Mouse (Mus musculus): ENCODE measurements around the gene Serp2. TPM values are rescaled to one million over a fixed set of nuclear protein-coding genes. Genes with fewer than 3 reads are reported as not detected.
A peak's percentile ranks its signal among the peaks of the same experiment; 100 is the strongest.
"Not testable (repeated sequence)": the region's sequence is repeated elsewhere in the genome, so short reads cannot be mapped to it uniquely, and the experiment has no call there.

The Serp2 gene
- polyA plus RNA-seq, 1 experiment from 2014 or later = 25.3 TPM

- peaks cover 22% of the 10 kb centered on the region for H3K4me1 ChIP-seq
- H3K4me3 ChIP-seq = no peak overlapping the region
- H3K9me3 ChIP-seq = no peaks in the 10 kb centered on the region
- H3K36me3 ChIP-seq = no peaks in the 10 kb centered on the region
- no peak for DNase-seq (ENCODE audit: low spot score)
- H3K27ac ChIP-seq = no peak overlapping the region
- 79% methylated on average over 4 of the region's 4 CpGs for whole genome bisulfite sequencing
- H3K27me3 ChIP-seq (ENCODE audit: insufficient read depth, poor library complexity, severe bottlenecking) = no peaks in the 10 kb centered on the region
Observed at GRCm38 (mm10) chr14:76566193-76566592, 9.5 kb upstream of the Serp2 start.

- Histone ChIP-seq H3K36me3 (no peaks in the 10 kb centered on the region), H3K4me1 (peaks cover 54% of the 10 kb centered on the region), H3K4me3 (no peak overlapping the region), H3K9me3 (no peaks in the 10 kb centered on the region), H3K27me3 (ENCODE audit: insufficient read depth, poor library complexity, severe bottlenecking) (peaks cover 3% of the 10 kb centered on the region; the same call in 1 of the 2 replicates), H3K27ac (no peak overlapping the region)
- no peak for DNase-seq (ENCODE audit: low spot score)
- WGBS = 86% methylated on average over 2 of the region's 2 CpGs
Observed at GRCm38 (mm10) chr14:76559208-76559607, 2.5 kb upstream of the Serp2 start.

- H3K9me3 ChIP-seq; H3K36me3 ChIP-seq; H3K27me3 ChIP-seq (ENCODE audit: insufficient read depth, poor library complexity, severe bottlenecking); H3K4me3 ChIP-seq; H3K27ac ChIP-seq; DNase-seq (ENCODE audit: low spot score): not testable (repeated sequence)
- WGBS = 41% methylated on average over 8 of the region's 8 CpGs
- H3K4me1 ChIP-seq = peaks cover 54% of the 10 kb centered on the region
Observed at GRCm38 (mm10) chr14:76558171-76558570, 1.5 kb upstream of the Serp2 start.

- DNase-seq (ENCODE audit: low spot score) = no peak
- 2% methylated on average over 66 of the region's 67 CpGs for WGBS
- H3K9me3 ChIP-seq = no peaks in the 10 kb centered on the region
- H3K27me3 ChIP-seq (ENCODE audit: insufficient read depth, poor library complexity, severe bottlenecking) = peaks cover 3% of the 10 kb centered on the region; the same call in 1 of the 2 replicates
- peak overlapping the region; percentile 73 for H3K4me3 ChIP-seq
- H3K4me1 ChIP-seq = peaks cover 46% of the 10 kb centered on the region
- H3K36me3 ChIP-seq = no peaks in the 10 kb centered on the region
- H3K27ac ChIP-seq = peak overlapping the region; percentile 93
Observed at GRCm38 (mm10) chr14:76556031-76556851, 448 bp downstream of the Serp2 start.

GRCm38 (mm10) chr14:76555263-76556030, 1.2 kb downstream of the Serp2 start:
- peaks cover 3% of the 10 kb centered on the region; the same call in 1 of the 2 replicates for H3K27me3 ChIP-seq (ENCODE audit: insufficient read depth, poor library complexity, severe bottlenecking)
- H3K4me1 ChIP-seq = peaks cover 38% of the 10 kb centered on the region
- H3K4me3 ChIP-seq = peak overlapping the region; percentile 73
- no peaks in the 10 kb centered on the region for H3K36me3 ChIP-seq
- 68% methylated on average over 18 of the region's 18 CpGs for WGBS
- H3K9me3 ChIP-seq = no peaks in the 10 kb centered on the region
- H3K27ac ChIP-seq = peak overlapping the region; percentile 93
- no peak for DNase-seq (ENCODE audit: low spot score)

GRCm38 (mm10) chr14:76544136-76544535, 12.6 kb downstream of the Serp2 start:
- DNase-seq (ENCODE audit: low spot score) = no peak
- Histone ChIP-seq H3K4me1 (peaks cover 37% of the 10 kb centered on the region), H3K4me3 (no peak overlapping the region), H3K27me3 (ENCODE audit: insufficient read depth, poor library complexity, severe bottlenecking) (no peaks in the 10 kb centered on the region), H3K36me3 (no peaks in the 10 kb centered on the region), H3K9me3 (no peaks in the 10 kb centered on the region), H3K27ac (no peak overlapping the region; the same call in 1 of the 2 replicates)
- 59% methylated on average over 6 of the region's 6 CpGs for WGBS

GRCm38 (mm10) chr14:76541341-76541740, 15.3 kb downstream of the Serp2 start:
- no peak for DNase-seq (ENCODE audit: low spot score)
- H3K4me3 ChIP-seq = no peak overlapping the region
- peaks cover 48% of the 10 kb centered on the region for H3K4me1 ChIP-seq
- H3K27me3 ChIP-seq (ENCODE audit: insufficient read depth, poor library complexity, severe bottlenecking) = no peaks in the 10 kb centered on the region
- WGBS = 27% methylated on average over 2 of the region's 2 CpGs
- no peaks in the 10 kb centered on the region for H3K36me3 ChIP-seq
- H3K9me3 ChIP-seq = no peaks in the 10 kb centered on the region
- peak overlapping the region; percentile 81 for H3K27ac ChIP-seq

- no peaks in the 10 kb centered on the region for H3K27me3 ChIP-seq (ENCODE audit: insufficient read depth, poor library complexity, severe bottlenecking)
- DNase-seq (ENCODE audit: low spot score) = no peak
- H3K4me1 ChIP-seq = peaks cover 51% of the 10 kb centered on the region
- peak overlapping the region; percentile 81; the same call in 1 of the 2 replicates for H3K27ac ChIP-seq
- WGBS = 90% methylated on average over 5 of the region's 5 CpGs
- H3K36me3 ChIP-seq = no peaks in the 10 kb centered on the region
- H3K9me3 ChIP-seq = no peaks in the 10 kb centered on the region
- no peak overlapping the region for H3K4me3 ChIP-seq
Observed at GRCm38 (mm10) chr14:76540005-76540670, 16.6 kb downstream of the Serp2 start.

GRCm38 (mm10) chr14:76536921-76537320, 19.8 kb downstream of the Serp2 start:
- peak overlapping the region; percentile 48 for H3K27ac ChIP-seq
- no peaks in the 10 kb centered on the region for H3K36me3 ChIP-seq
- no peak for DNase-seq (ENCODE audit: low spot score)
- no peaks in the 10 kb centered on the region for H3K27me3 ChIP-seq (ENCODE audit: insufficient read depth, poor library complexity, severe bottlenecking)
- H3K4me1 ChIP-seq = peaks cover 55% of the 10 kb centered on the region
- no peak overlapping the region for H3K4me3 ChIP-seq
- no peaks in the 10 kb centered on the region for H3K9me3 ChIP-seq
- WGBS = 28% methylated on average over 6 of the region's 6 CpGs

GRCm38 (mm10) chr14:76535096-76535495, 21.6 kb downstream of the Serp2 start:
- WGBS = 76% methylated on average over 1 of the region's 1 CpGs

GRCm38 (mm10) chr14:76533170-76533815, 23.4 kb downstream of the Serp2 start:
- H3K27me3 ChIP-seq (ENCODE audit: insufficient read depth, poor library complexity, severe bottlenecking) = no peaks in the 10 kb centered on the region
- peak; percentile 87 for DNase-seq (ENCODE audit: low spot score)
- H3K27ac ChIP-seq = peak overlapping the region; percentile 92
- no peaks in the 10 kb centered on the region for H3K36me3 ChIP-seq
- H3K9me3 ChIP-seq = no peaks in the 10 kb centered on the region
- H3K4me3 ChIP-seq = peak overlapping the region; percentile 48
- 14% methylated on average over 10 of the region's 10 CpGs for WGBS
- H3K4me1 ChIP-seq = peaks cover 60% of the 10 kb centered on the region

More at GRCm38 (mm10) chr14:76535096-76535495, 21.6 kb downstream of the Serp2 start:
- DNase-seq (ENCODE audit: low spot score) = no peak
- Histone ChIP-seq H3K9me3 (no peaks in the 10 kb centered on the region), H3K36me3 (no peaks in the 10 kb centered on the region), H3K4me3 (no peak overlapping the region), H3K27me3 (ENCODE audit: insufficient read depth, poor library complexity, severe bottlenecking) (no peaks in the 10 kb centered on the region), H3K27ac (peak overlapping the region; percentile 67), H3K4me1 (peaks cover 50% of the 10 kb centered on the region)
